Mouse (Mus musculus) Patski (cell line): ENCODE results near the gene Trmt1. TPM values are rescaled to one million over a fixed set of nuclear protein-coding genes. Genes with fewer than 3 reads are reported as not detected.
A peak's percentile ranks its signal among the peaks of the same experiment; 100 is the strongest.

Source experiments
- ATAC-seq: fragments of 100-300 bp; one replicate; pipeline ENCODE4 v1.8.0; 2021
- CTCF ChIA-PET: fragments of 350-600 bp; sonication (Branson Sonifier 250); formaldehyde crosslinking; loops from one replicate; lab custom pipeline; 2022; ENCODE audit warnings: inconsistent platforms; lab: Charles Lee
- POLR2A ChIA-PET: fragments of 350-600 bp; sonication (Branson Sonifier 250); formaldehyde crosslinking; loops from one replicate; lab custom pipeline; 2022; ENCODE audit warnings: antibody characterized with exemption, inconsistent platforms; lab: Charles Lee
- DNase-seq: peaks from one replicate; pipeline ENCODE4 v3.0.0-alpha.2; 2011; ENCODE audit warnings: low read depth, low spot score
- H3K27me3 ChIP-seq: fragments of 371-371 bp; one replicate; pipeline ENCODE4 v1.5.1; 2021
- CTCF ChIP-seq: fragments of 100-300 bp; IDR thresholded peaks from one replicate; pipeline ENCODE4 v1.5.1; 2021
- in situ Hi-C: fragments of 300-500 bp; cut with MboI; formaldehyde crosslinking; loops from 3 replicates; pipeline ENCODE4 v1.11.1; 2018; ENCODE audit warnings: low pct_unique_long_range_greater_than_20kb, mixed read lengths
- polyA plus RNA-seq: library from polyadenylated mRNA; unstranded; gene quantifications from one replicate; pipeline ENCODE4 v1.2.3, GENCODE M21; 2021

Gene Trmt1
- polyA plus RNA-seq, 1 experiment from 2014 or later, result 106 TPM

DNA sequence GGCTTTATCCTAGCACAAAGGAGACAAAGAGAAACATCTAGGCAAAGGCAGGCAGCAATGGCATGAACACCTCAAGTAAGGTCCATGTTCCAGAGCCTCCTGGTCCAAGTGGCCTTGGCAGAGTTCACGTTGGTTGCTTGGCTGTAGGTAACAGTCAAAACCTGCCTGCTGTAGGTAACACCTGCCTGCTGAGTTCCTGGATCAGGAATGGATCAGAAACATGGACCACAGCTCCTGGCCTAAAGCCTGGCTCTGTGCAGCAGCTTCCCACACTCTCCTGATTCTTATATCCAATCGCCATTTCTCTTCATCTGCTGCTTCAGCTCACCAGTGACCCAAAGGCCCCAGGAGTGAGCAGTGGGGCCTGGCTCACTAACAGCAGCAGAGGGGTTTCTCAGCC is 48.6 kb downstream of the Trmt1 start:
- POLR2A ChIA-PET, result interaction anchor here (1.4 kb wide), 1 partner anchor 36 kb away, joined by 3 read pairs; no protein-coding TSS in a partner anchor
- CTCF ChIA-PET, result interaction anchor here (6.0 kb wide), 1 partner anchor 78 kb away, joined by 52 read pairs; no protein-coding TSS in a partner anchor
- DNase-seq (no peak), ATAC-seq (no peak)
- H3K27me3 ChIP-seq, result no peaks in the 10 kb centered on the region
- no peak for TF ChIP-seq CTCF
- in situ Hi-C loops, result loop anchor here (5.0 kb wide), 2 partner anchors 32 to 63 kb away; partner anchors contain the start of gene Lyl1

DNA sequence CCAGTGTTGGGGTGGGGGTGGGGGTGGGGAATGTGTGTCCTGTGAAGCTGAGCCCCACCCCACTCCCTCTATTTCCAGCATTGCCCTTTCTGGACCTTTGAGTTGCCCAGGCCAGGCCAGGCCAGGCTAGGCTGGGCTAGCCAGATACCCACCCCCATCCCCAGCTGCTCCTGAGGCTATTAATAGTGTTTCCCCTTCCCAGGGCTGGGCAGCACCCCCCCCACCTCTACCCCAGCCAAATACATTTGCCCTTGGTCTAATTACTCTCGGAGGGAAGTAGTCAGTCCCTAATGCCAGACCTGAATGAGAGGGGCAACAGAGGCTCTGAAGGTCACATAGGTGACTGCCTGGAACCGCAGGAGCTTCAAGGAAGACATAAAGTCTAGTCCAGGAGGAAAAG is 49.5 kb downstream of the Trmt1 start:
- no peaks in the 10 kb centered on the region for H3K27me3 ChIP-seq
- no peak for TF ChIP-seq CTCF
- POLR2A ChIA-PET, result interaction anchor here (0.8 to 1.4 kb wide), 3 partner anchors 9 to 67 kb away, joined by 3 to 4 read pairs (median 3); no protein-coding TSS in a partner anchor
- in situ Hi-C loops, result loop anchor here (5.0 kb wide), 2 partner anchors 33 to 62 kb away; partner anchors contain the start of gene Lyl1
- CTCF ChIA-PET, result interaction anchor here (1.2 to 6.0 kb wide), 3 partner anchors 26 to 77 kb away, joined by 5 to 52 read pairs (median 6); no protein-coding TSS in a partner anchor
- DNase-seq (no peak), ATAC-seq (no peak)

DNA sequence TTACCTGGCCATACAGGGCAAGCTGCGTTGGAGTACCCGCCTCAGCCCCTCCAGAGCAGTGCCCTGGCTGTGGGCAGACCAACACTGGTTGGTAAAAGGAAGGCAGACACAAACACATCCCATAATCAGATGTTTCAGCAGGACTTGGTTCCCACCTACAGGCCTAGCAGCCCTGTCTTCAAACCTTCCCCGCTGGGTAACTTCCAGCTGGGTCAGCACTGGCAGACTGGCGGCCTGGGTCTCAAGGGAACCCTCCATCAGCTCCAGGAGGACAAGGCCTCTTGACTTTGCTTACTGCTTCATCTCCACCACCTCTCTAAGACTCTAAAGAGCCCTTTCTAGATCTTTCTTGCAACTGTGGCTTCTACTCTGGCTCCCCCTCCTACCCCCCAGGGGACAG is 50.4 kb downstream of the Trmt1 start:
- ChIA-PET CTCF (interaction anchor here (1.2 to 6.0 kb wide), 4 partner anchors 27 to 76 kb away, joined by 5 to 52 read pairs (median 8); no protein-coding TSS in a partner anchor), POLR2A (interaction anchor here (1.1 kb wide), 1 partner anchor 9 kb away, joined by 3 read pairs; no protein-coding TSS in a partner anchor)
- no peak for TF ChIP-seq CTCF
- no peaks in the 10 kb centered on the region for H3K27me3 ChIP-seq
- no peak for DNase-seq
- in situ Hi-C loops, result loop anchor here (5.0 kb wide), 2 partner anchors 34 to 61 kb away; partner anchors contain the start of gene Lyl1
- ATAC-seq, result no peak

DNA sequence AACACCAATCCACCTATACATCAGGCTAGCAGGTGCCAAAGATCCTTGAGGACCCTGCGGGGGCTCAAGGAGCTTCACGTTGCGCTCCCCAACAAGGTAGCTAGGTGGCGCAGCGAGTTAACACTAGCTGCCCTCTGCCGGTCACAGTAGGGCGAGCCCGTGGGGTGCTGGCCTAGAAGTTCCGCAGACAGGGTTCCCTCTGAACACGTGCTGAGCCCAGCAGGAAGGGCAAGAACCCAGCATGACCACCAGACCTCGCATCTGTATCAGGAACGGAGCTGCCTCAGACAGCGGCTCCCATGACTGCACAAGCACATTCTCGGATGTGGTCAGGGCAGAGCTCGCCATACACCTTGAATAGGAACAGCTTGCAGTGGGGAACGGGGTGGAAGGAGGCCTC is 51.5 kb downstream of the Trmt1 start:
- CTCF ChIA-PET, result interaction anchor here (0.8 to 6.0 kb wide), 21 partner anchors 8 to 87 kb away, joined by 3 to 52 read pairs (median 5); no protein-coding TSS in a partner anchor
- DNase-seq (no peak), ATAC-seq (peak; percentile 33)
- POLR2A ChIA-PET, result interaction anchor here (0.6 to 1.0 kb wide), 2 partner anchors 31 to 71 kb away, joined by 3 read pairs; no protein-coding TSS in a partner anchor
- in situ Hi-C loops, result loop anchor here (5.0 kb wide), 2 partner anchors 35 to 60 kb away; partner anchors contain the start of gene Lyl1
- no peaks in the 10 kb centered on the region for H3K27me3 ChIP-seq
- TF ChIP-seq CTCF, result no peak

DNA sequence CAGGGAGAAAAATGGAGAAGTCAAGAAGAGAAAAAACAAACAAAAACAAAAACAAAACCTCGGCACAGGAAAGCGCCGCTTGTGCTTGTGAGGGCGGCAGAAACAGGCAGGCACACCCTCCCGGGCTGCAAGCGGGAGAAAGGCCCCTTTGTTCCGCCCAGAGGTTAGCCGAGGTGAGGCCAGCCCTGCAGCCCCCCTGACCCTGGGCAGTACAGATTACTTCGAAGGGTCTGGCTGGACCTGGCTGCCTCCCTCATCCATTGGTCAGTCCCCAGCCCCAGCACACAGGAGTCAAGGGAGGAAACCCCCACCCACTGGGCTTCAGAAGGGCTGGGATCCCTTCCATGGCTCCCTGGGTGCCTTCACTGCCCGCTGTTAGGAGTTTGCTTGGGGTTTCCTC is 52.2 kb downstream of the Trmt1 start:
- H3K27me3 ChIP-seq, result no peaks in the 10 kb centered on the region
- CTCF ChIA-PET, result interaction anchor here (1.0 to 6.0 kb wide), 19 partner anchors 8 to 87 kb away, joined by 3 to 52 read pairs (median 6); no protein-coding TSS in a partner anchor
- in situ Hi-C loops, result loop anchor here (5.0 kb wide), 2 partner anchors 36 to 59 kb away; partner anchors contain the start of gene Lyl1
- ATAC-seq (no peak), DNase-seq (no peak)
- POLR2A ChIA-PET, result interaction anchor here (1.0 kb wide), 1 partner anchor 71 kb away, joined by 3 read pairs; no protein-coding TSS in a partner anchor
- TF ChIP-seq CTCF, result no peak

DNA sequence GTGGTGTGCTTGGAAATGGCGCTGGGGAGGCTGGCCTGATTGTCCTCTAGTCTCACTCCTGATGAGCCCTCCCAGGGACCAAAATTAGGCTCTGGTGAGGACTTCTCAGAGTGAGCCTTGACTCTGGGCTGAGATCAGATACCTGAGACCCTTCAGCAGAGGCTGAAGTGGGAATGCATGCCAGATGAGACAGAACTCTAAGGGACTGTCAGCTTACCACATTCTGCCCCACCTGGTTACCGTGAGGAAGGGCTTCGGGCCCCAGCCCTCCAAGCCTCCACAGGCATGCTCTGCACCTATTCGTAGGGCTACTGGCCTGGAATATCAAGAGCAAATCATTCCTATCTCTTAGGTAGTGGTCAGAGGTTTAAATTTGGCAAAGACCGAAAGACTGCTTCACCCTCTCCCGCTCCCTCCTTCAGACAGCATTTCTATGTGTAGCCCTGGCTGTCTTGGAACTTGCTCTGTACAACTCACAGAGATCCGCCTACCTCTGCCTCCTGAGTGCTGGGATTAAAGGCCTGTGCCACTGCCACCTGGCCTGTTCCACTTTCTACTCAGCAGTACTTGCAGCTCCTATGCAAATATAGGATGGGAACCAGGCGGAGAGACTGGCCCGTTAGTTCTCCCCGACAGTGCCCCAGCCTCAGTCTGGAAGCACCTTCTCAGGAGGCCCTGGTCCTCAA is 52.8 kb downstream of the Trmt1 start:
- POLR2A ChIA-PET, result interaction anchor here (0.6 kb wide), 1 partner anchor 21 kb away, joined by 3 read pairs; no protein-coding TSS in a partner anchor
- no peak for ATAC-seq
- no peak for DNase-seq
- in situ Hi-C loops, result loop anchor here (5.0 kb wide), 2 partner anchors 37 to 58 kb away; partner anchors contain the start of gene Lyl1
- no peaks in the 10 kb centered on the region for H3K27me3 ChIP-seq
- no peak for TF ChIP-seq CTCF
- CTCF ChIA-PET, result interaction anchor here (1.1 to 6.0 kb wide), 3 partner anchors 20 to 74 kb away, joined by 3 to 52 read pairs (median 11); no protein-coding TSS in a partner anchor

DNA sequence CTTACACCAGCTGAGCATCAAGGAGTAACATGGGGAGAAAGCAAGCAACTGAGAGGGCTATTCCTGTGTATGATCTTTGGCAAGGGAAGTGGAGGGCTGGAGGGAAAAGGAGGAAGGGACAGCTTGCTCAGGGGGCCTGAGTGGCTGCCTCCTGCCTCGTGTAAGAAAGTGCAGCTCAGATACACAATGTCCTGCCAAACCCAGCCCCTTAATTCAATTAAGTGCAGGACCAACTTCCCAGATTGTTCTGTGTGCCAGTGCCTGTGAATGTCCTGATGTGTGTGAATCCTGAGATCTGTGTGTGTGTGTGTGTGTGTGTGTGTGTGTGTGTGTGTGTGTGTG is 53.3 kb downstream of the Trmt1 start:
- in situ Hi-C loops, result loop anchor here (5.0 kb wide), 2 partner anchors 37 to 58 kb away; partner anchors contain the start of gene Lyl1
- ATAC-seq (no peak), DNase-seq (no peak)
- no peaks in the 10 kb centered on the region for H3K27me3 ChIP-seq
- ChIA-PET CTCF (interaction anchor here (1.1 to 6.0 kb wide), 3 partner anchors 20 to 74 kb away, joined by 3 to 52 read pairs (median 11); no protein-coding TSS in a partner anchor), POLR2A (no interaction called here)
- no peak for TF ChIP-seq CTCF

DNA sequence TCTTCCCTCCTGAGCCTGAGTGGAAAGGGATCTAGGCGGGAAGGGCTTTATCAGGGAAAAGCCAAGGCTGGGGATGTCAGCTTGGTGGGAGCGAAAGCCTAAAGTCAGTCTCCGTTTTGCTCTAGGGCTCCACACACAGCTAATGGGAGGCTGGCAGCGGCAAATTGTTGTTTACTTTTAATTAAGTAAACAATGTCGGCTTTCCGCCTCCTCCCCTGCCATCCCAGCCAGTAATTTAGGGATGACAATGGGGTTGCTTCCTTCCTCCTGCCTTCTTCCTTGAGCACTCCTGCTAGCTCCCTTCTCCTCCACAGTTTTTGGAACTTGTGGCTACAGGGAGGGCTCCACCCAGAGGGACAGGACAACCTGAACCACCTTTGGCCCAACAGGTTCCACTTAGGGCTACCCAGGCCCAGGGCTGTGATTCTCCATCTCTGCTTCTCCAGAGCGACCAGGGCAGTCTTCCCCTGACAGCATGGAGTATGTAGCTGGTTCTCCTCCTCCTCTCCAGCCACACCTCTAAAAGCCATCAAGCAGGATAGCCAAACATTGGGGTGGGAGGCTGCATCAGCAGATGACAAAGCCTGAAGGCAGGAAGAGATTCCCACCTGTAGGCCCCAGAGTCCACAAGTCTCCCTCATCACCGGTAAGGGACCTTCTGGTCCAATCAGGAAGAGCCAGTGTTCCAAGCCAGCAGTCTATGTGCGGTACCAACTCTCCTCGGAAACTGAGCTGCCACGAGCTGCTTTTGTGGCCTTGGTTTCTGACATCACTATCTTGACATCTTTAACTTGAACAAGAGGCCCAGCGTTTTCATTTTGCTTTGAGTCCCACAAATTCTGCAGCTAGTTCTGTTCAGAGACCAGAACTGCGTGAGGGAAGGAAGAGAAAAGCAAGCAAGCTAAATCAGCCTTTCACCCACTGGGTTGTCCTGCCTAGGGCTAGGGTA is 55.1 kb downstream of the Trmt1 start:
- TF ChIP-seq CTCF, result no peak
- ChIA-PET POLR2A (interaction anchor here (1.0 kb wide), 1 partner anchor 8 kb away, joined by 3 read pairs; no protein-coding TSS in a partner anchor), CTCF (interaction anchor here (0.7 to 3.3 kb wide), 8 partner anchors 15 to 74 kb away, joined by 3 to 13 read pairs (median 3); no protein-coding TSS in a partner anchor)
- DNase-seq, result no peak
- no peaks in the 10 kb centered on the region for H3K27me3 ChIP-seq
- in situ Hi-C loops, result no loop called here
- ATAC-seq, result no peak
